Mouse (Mus musculus): ENCODE results near the gene Blvrb. TPM values are rescaled to one million over a fixed set of nuclear protein-coding genes. Genes with fewer than 3 reads are reported as not detected.
A peak's percentile ranks its signal among the peaks of the same experiment; 100 is the strongest.

Blvrb gene
- polyA plus RNA-seq, 1 experiment from 2014 or later, result 45.5 TPM

- Histone ChIP-seq H3K27me3 (ENCODE audit: poor library complexity, severe bottlenecking) (peaks cover 4% of the 10 kb centered on the region), H3K4me1 (no peaks in the 10 kb centered on the region), H3K4me3 (no peak overlapping the region), H3K9me3 (peaks cover 7% of the 10 kb centered on the region; the same call in 1 of the 2 replicates), H3K27ac (no peak overlapping the region), H3K36me3 (replicated peaks) (no peaks in the 10 kb centered on the region)
- no peak for DNase-seq (ENCODE audit: extremely low spot score, low spot score)
- 81% methylated on average over 11 of the region's 11 CpGs for WGBS
Observed at GRCm38 (mm10) chr7:27428002-27428401, 19.8 kb upstream of the Blvrb start.

DNA sequence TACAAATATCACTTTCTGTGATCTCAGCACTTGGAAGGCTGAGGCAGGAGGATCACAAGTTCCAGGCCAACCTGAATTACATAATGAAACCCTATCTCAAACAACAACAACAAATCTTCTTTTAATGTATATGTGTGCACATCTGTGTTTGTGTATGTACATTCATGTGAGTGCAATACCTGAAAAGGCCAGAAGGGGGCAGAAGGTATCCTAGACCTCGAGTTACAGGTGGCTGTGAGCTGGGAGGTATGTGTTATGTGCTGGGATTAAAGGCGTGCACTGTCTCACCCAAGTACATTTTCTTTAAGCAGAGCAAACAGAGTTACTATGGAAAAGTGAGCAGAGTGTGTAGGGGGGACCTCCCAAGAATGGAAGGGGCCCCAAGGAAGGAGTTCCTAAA lies 18.6 kb upstream of the Blvrb start:
- 64% methylated on average over 2 of the region's 2 CpGs for WGBS
- Histone ChIP-seq H3K9me3 (peaks cover 7% of the 10 kb centered on the region; the same call in 1 of the 2 replicates), H3K4me3 (no peak overlapping the region), H3K27ac (no peak overlapping the region), H3K36me3 (replicated peaks) (no peaks in the 10 kb centered on the region), H3K4me1 (no peaks in the 10 kb centered on the region), H3K27me3 (ENCODE audit: poor library complexity, severe bottlenecking) (peaks cover 15% of the 10 kb centered on the region)
- no peak for DNase-seq (ENCODE audit: extremely low spot score, low spot score)

DNA sequence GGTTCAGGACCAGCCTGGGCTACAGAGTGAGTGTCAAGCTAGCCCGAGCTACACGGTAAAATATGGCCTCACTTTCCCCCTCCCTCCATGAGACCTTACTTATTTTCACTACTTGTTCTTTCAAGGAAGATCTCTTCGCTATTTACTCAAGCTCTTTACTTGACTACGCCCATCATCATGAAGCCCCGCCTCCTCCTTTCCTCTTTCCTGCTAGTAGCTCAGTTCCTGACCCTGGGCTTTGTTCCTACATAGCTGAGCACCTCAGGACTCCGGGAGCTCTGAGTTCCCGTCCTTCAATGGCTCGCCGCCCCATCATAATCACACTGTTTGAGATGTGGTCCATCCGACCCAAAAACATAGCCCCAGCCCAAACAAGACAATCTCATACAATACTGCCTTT lies 14.4 kb upstream of the Blvrb start:
- Histone ChIP-seq H3K9me3 (peaks cover 7% of the 10 kb centered on the region; the same call in 1 of the 2 replicates), H3K4me3 (no peak overlapping the region; the same call in 1 of the 2 replicates), H3K27me3 (ENCODE audit: poor library complexity, severe bottlenecking) (peaks cover 28% of the 10 kb centered on the region), H3K36me3 (replicated peaks) (no peaks in the 10 kb centered on the region), H3K27ac (no peak overlapping the region), H3K4me1 (no peaks in the 10 kb centered on the region)
- 28% methylated on average over 10 of the region's 10 CpGs for WGBS
- DNase-seq (ENCODE audit: extremely low spot score, low spot score), result no peak

- Histone ChIP-seq H3K27ac (no peak overlapping the region), H3K4me1 (no peaks in the 10 kb centered on the region), H3K27me3 (ENCODE audit: poor library complexity, severe bottlenecking) (peaks cover 28% of the 10 kb centered on the region), H3K4me3 (no peak overlapping the region; the same call in 1 of the 2 replicates), H3K9me3 (peaks cover 7% of the 10 kb centered on the region; the same call in 1 of the 2 replicates), H3K36me3 (replicated peaks) (no peaks in the 10 kb centered on the region)
- no peak for DNase-seq (ENCODE audit: extremely low spot score, low spot score)
- WGBS, result 13% methylated on average over 10 of the region's 10 CpGs
Observed at GRCm38 (mm10) chr7:27433794-27434193, 14.0 kb upstream of the Blvrb start.

GRCm38 (mm10) chr7:27437544-27437943 lies 10.2 kb upstream of the Blvrb start:
- H3K27me3 ChIP-seq (ENCODE audit: poor library complexity, severe bottlenecking), result peaks cover 28% of the 10 kb centered on the region
- DNase-seq (ENCODE audit: extremely low spot score, low spot score), result peak; percentile 24
- H3K36me3 ChIP-seq (replicated peaks), result no peaks in the 10 kb centered on the region
- no peak overlapping the region for H3K27ac ChIP-seq
- H3K9me3 ChIP-seq, result no peaks in the 10 kb centered on the region
- no peak overlapping the region for H3K4me3 ChIP-seq
- 61% methylated on average over 5 of the region's 5 CpGs for WGBS
- no peaks in the 10 kb centered on the region for H3K4me1 ChIP-seq

- H3K9me3 ChIP-seq, result no peaks in the 10 kb centered on the region
- no peak overlapping the region for H3K27ac ChIP-seq
- 79% methylated on average over 4 of the region's 4 CpGs for WGBS
- peaks cover 14% of the 10 kb centered on the region for H3K27me3 ChIP-seq (ENCODE audit: poor library complexity, severe bottlenecking)
- no peak for DNase-seq (ENCODE audit: extremely low spot score, low spot score)
- no peaks in the 10 kb centered on the region for H3K4me1 ChIP-seq
- H3K36me3 ChIP-seq (replicated peaks), result no peaks in the 10 kb centered on the region
- H3K4me3 ChIP-seq, result no peak overlapping the region
Observed at GRCm38 (mm10) chr7:27440014-27440413, 7.8 kb upstream of the Blvrb start.

DNA sequence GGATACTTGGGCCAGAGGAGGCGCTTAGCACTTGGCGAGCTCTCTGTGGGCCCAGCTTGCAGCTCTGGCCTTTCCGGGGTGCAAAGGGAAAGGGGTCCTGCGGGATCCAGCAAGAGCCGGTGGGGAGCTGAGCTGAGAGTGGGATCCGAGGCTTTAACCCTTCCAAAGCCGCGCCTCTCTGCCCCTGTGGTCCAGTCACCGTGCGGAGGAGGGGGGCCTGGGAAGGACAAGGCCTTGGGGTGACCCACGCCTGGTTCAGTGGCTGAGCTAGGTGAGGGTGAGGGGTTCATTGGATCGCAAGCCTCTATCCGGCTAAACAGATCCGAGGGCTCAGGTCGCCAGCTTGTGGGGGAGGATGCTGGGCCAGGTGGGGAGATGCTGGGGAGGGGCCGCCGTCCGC lies 1.7 kb upstream of the Blvrb start:
- peak overlapping the region; percentile 66 for H3K4me3 ChIP-seq
- under 1% methylated on average over 18 of the region's 18 CpGs for WGBS

GRCm38 (mm10) chr7:27446521-27447418 lies 1.0 kb upstream of the Blvrb start:
- Histone ChIP-seq H3K36me3 (replicated peaks) (no peaks in the 10 kb centered on the region), H3K4me3 (peak overlapping the region; percentile 66), H3K27ac (peak overlapping the region; percentile 33; the same call in 1 of the 2 replicates), H3K4me1 (peaks cover 25% of the 10 kb centered on the region), H3K9me3 (no peaks in the 10 kb centered on the region), H3K27me3 (ENCODE audit: poor library complexity, severe bottlenecking) (peaks cover 48% of the 10 kb centered on the region)
- DNase-seq (ENCODE audit: extremely low spot score, low spot score), result peak; percentile 18
- WGBS, result 7% methylated on average over 53 of the region's 53 CpGs

More for the DNA sequence above, 1.7 kb upstream of the Blvrb start:
- Histone ChIP-seq H3K27me3 (ENCODE audit: poor library complexity, severe bottlenecking) (peaks cover 48% of the 10 kb centered on the region), H3K9me3 (no peaks in the 10 kb centered on the region), H3K27ac (peak overlapping the region; percentile 33; the same call in 1 of the 2 replicates), H3K4me1 (peaks cover 25% of the 10 kb centered on the region), H3K36me3 (replicated peaks) (no peaks in the 10 kb centered on the region)
- DNase-seq (ENCODE audit: extremely low spot score, low spot score), result no peak

DNA sequence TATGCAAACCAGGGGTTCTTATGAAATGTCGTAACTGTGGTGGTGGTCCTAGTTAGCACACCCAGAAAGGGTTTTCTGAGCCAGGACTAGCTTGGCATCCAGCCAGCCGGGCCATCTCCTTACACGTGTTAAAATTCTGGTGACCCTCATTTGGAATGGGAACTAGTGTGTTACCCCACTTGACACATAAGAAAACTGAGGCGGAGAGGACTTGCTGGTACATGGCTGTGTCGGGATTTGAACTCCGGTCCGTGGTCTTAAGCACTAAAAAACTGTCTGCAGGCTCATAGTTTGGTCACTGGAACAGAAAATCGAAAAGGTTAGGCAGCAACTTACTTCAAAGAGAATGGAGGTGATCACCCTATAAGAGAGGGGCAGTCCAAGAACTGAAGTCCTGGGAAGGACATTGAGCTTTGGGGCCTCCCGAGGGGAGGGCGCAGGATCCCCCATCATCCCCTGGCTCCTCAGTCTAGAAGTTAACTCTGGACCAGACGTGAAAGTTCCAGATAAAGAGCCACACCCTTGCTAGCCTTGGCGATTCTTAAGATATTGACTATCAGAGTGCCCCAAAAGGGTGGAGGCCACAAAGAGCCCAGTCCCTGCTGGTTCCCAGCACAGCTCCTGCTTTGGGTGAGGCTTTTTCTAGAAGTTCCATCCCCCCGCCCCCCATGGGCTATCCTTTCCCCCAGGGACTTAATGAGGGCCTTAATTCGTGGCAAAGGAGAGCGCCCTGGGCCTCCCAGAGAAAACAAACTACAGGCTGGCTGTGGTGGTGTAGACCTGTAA lies 836 bp downstream of the Blvrb start:
- DNase-seq (ENCODE audit: extremely low spot score, low spot score), result no peak
- WGBS, result 56% methylated on average over 15 of the region's 15 CpGs
- peaks cover 48% of the 10 kb centered on the region for H3K27me3 ChIP-seq (ENCODE audit: poor library complexity, severe bottlenecking)
- no peaks in the 10 kb centered on the region for H3K9me3 ChIP-seq
- peak overlapping the region; percentile 77 for H3K27ac ChIP-seq
- H3K4me1 ChIP-seq, result peaks cover 33% of the 10 kb centered on the region
- peak overlapping the region; percentile 66 for H3K4me3 ChIP-seq
- H3K36me3 ChIP-seq (replicated peaks), result no peaks in the 10 kb centered on the region

GRCm38 (mm10) chr7:27449256-27449862 lies 1.6 kb downstream of the Blvrb start:
- peak; percentile 50 for DNase-seq (ENCODE audit: extremely low spot score, low spot score)
- Histone ChIP-seq H3K27me3 (ENCODE audit: poor library complexity, severe bottlenecking) (peaks cover 44% of the 10 kb centered on the region), H3K36me3 (replicated peaks) (no peaks in the 10 kb centered on the region), H3K4me3 (no peak overlapping the region), H3K4me1 (peaks cover 33% of the 10 kb centered on the region), H3K9me3 (no peaks in the 10 kb centered on the region), H3K27ac (no peak overlapping the region)
- WGBS, result 58% methylated on average over 10 of the region's 10 CpGs

DNA sequence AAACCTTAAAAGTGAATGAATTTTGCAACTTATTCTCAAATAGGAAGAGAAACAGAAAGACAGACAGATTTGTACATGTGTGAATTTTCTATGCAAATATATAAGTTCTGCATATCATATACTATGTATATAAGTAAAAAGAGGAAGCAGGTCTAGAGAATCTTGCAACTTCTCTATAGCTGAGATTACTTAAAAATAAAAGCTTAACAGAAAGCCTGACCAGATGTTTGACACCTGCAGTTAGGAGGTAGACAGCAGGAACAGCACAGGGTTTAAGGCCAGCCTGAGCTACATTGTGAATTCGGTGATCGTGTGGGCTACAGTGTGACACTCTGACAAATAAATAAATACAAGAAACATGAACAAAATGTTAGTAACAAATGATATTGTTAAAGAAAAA lies 3.6 kb downstream of the Blvrb start:
- Histone ChIP-seq H3K9me3 (no peaks in the 10 kb centered on the region), H3K4me3 (no peak overlapping the region), H3K4me1 (peaks cover 27% of the 10 kb centered on the region), H3K36me3 (replicated peaks) (no peaks in the 10 kb centered on the region), H3K27ac (no peak overlapping the region), H3K27me3 (ENCODE audit: poor library complexity, severe bottlenecking) (peaks cover 24% of the 10 kb centered on the region)
- WGBS, result 94% methylated on average over 2 of the region's 2 CpGs
- DNase-seq (ENCODE audit: extremely low spot score, low spot score), result no peak

- H3K9me3 ChIP-seq, result no peaks in the 10 kb centered on the region
- peaks cover 17% of the 10 kb centered on the region for H3K4me1 ChIP-seq
- peaks cover 15% of the 10 kb centered on the region for H3K27me3 ChIP-seq (ENCODE audit: poor library complexity, severe bottlenecking)
- H3K36me3 ChIP-seq (replicated peaks), result no peaks in the 10 kb centered on the region
- no peak overlapping the region for H3K4me3 ChIP-seq
- H3K27ac ChIP-seq, result no peak overlapping the region
- DNase-seq (ENCODE audit: extremely low spot score, low spot score), result no peak
- WGBS, result 55% methylated on average over 13 of the region's 13 CpGs
Observed at GRCm38 (mm10) chr7:27452206-27452770, 4.5 kb downstream of the Blvrb start.

Measured in forebrain, embryonic 10.5 days (tissue).